Mouse (Mus musculus) macrophage (primary cell): ENCODE measurements at regions not wholly inside any gene's neighbourhood (a gene's known extent, or its start where the extent isn't known, plus 50 kb on each side); places are given as distances from the start of the nearest gene placed in this dataset.

Experiments used
- H3K27ac ChIP-seq: fragments of 350-480 bp; formaldehyde crosslinking; 2 replicates; pipeline ENCODE4 v1.9.0; 2021
- H3K36me3 ChIP-seq: fragments of 350-480 bp; formaldehyde crosslinking; 2 replicates; pipeline ENCODE4 v1.9.0; 2021; ENCODE audit errors: inconsistent target
- H3K4me3 ChIP-seq: fragments of 350-480 bp; formaldehyde crosslinking; 2 replicates; pipeline ENCODE4 v1.9.0; 2021; ENCODE audit errors: inconsistent target
- H3K79me2 ChIP-seq: fragments of 350-480 bp; formaldehyde crosslinking; 2 replicates; pipeline ENCODE4 v1.9.0; 2021; ENCODE audit errors: inconsistent target
- WGBS: methylation state at CpG from one replicate; pipeline ENCODE4 v1.1.7; 2026; ENCODE audit warnings: inconsistent platforms; ENCODE audit not compliant: missing documents; 5-methylcytosine and 5-hydroxymethylcytosine counted together

DNA sequence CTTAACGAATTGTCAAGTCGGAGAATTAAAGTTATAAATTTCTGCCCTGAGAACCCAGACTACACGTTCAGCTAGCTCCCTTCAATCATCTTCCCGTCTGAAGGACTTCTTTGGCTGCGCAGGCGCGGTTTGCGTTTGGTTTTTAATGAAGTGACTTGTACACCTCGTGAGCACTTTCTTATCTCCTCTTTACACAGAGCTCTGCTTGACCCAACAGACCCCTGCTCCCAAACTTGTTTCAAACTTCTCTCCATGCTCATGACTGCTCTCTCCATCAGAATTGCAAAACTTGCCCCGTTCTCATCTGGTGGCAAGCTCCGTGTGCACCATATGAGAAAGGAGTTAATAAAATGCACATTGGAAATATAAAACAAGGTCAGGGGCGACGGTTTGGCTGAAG lies 257.2 kb upstream of the Nt5e start:
- H3K27ac ChIP-seq = no peak overlapping the region
- WGBS = 92% methylated on average over 13 of the region's 13 CpGs
- H3K36me3 ChIP-seq = no peaks in the 10 kb centered on the region
- H3K4me3 ChIP-seq = no peak overlapping the region
- no peaks in the 10 kb centered on the region for H3K79me2 ChIP-seq

DNA sequence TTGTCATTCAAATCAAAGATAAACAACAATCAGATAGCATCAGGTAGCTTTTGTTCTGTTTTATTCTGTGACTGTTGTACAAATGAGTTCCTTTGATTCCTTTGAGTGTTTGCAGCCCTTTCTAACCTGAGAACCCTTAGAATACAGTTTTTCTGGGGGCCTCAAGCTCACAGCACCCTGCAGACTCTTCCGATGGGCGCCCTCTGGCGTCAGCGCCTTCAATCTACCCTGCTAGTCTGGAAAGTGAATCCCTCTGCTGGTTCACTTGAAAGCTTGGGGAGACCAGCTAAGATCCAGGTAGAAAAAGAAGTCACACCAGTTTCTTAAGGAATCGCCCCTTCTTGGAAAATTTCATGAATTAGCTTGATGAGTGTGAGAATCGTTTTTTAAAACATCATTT lies 253.8 kb upstream of the Nt5e start:
- Histone ChIP-seq H3K36me3 (no peaks in the 10 kb centered on the region), H3K79me2 (no peaks in the 10 kb centered on the region), H3K4me3 (no peak overlapping the region), H3K27ac (no peak overlapping the region)
- 24% methylated on average over 6 of the region's 6 CpGs for WGBS

DNA sequence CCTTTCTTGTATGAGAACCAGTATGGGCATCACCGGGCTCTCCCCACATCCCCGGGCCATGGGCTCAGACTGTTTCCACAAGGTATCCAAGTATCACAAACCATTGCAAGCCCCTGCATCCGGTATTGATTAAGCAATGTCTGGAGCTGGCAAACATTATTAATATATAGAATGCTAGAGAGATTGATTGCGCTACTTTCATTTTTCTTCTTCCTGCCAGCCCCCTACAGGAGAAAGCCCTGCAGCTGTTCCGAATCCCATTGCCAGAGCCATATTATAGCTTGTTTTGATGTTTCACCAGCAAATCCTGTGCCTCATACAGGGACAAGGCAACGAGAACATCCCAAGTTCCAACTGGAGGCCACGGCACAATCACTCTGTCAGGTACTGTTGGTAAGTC lies 253.4 kb upstream of the Nt5e start:
- Histone ChIP-seq H3K79me2 (no peaks in the 10 kb centered on the region), H3K36me3 (no peaks in the 10 kb centered on the region), H3K4me3 (no peak overlapping the region), H3K27ac (no peak overlapping the region)
- WGBS = 74% methylated on average over 7 of the region's 7 CpGs

DNA sequence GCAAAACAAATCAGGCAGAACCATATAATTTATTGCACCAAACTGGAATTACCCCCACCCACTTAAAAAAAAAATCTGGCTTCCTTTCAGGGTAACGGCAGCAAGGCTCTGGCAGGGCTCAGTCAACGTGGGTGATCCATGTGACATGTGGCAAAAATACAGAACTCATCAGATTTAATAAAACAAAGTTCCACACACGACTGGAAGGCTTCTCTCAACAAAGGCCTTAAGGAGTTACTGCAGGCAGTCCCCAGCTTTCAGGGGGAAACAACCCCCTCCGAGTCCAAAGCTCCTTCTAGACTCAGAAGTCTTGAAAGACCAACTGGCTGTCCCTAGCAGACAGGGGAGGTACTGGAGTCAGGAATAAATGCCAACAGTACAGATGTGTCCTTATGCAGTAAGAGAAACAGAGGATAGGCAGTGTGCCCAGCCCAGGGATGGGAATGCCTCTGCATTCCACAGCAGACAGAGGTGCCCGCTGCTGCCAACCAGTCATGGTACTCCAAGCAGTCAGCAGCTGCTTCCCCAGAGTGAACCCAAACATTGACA lies 244.0 kb upstream of the Nt5e start:
- Histone ChIP-seq H3K79me2 (no peaks in the 10 kb centered on the region), H3K36me3 (no peaks in the 10 kb centered on the region), H3K4me3 (no peak overlapping the region), H3K27ac (no peak overlapping the region)
- 54% methylated on average over 5 of the region's 5 CpGs for WGBS

DNA sequence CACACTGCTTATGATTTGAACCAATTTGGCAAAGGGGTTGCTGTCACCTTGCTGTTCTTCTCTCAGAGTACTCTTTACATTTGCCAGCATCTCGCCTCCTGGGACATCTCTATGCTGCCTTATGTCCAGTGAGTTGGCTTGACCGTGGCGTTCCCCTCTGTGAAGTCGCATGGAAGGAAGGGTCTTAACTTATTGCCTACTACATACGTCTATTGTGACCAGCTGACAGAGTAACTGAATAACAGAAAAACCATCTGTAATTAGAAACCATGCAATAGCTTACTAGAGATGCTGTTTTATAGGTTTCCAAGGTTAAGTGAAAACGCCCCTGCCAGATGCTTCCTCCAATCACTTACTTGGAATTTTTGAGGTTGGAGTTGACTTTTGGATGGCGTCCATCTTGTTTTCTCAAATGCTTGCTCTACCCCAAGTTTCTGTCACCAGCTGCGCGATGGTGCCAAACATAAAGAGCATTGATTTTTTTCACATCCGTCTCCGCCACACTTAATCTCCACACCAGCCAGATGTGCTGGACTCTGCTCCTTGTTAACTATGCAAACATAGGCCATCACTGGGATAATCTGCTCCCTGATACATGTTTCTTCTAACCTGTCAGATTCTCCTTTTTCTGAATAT lies 241.7 kb upstream of the Nt5e start:
- no peaks in the 10 kb centered on the region for H3K79me2 ChIP-seq
- H3K36me3 ChIP-seq = no peaks in the 10 kb centered on the region
- WGBS = 93% methylated on average over 11 of the region's 11 CpGs
- no peak overlapping the region for H3K4me3 ChIP-seq
- no peak overlapping the region for H3K27ac ChIP-seq

DNA sequence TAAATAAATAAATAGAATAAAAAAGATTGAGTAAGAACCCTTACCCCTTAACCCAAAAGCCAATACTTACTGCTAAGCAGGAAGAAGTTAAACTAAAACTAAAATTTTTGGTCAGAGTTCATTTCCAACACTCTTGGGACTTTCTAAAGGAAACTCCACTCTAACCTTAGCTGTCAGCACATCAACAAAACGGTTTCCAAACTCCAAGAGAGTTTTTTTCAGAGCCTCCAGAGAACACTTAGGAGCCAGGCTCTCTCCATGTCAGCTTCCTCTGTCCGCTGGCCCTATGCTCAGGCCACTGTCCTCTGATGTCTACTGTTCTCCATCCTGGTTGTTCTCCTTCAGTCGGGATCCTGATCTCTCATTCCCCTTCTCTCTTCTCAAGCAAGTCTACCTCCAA lies 241.1 kb upstream of the Nt5e start:
- Histone ChIP-seq H3K36me3 (no peaks in the 10 kb centered on the region), H3K4me3 (no peak overlapping the region), H3K79me2 (no peaks in the 10 kb centered on the region), H3K27ac (no peak overlapping the region)
- 79% methylated on average over 3 of the region's 3 CpGs for WGBS

DNA sequence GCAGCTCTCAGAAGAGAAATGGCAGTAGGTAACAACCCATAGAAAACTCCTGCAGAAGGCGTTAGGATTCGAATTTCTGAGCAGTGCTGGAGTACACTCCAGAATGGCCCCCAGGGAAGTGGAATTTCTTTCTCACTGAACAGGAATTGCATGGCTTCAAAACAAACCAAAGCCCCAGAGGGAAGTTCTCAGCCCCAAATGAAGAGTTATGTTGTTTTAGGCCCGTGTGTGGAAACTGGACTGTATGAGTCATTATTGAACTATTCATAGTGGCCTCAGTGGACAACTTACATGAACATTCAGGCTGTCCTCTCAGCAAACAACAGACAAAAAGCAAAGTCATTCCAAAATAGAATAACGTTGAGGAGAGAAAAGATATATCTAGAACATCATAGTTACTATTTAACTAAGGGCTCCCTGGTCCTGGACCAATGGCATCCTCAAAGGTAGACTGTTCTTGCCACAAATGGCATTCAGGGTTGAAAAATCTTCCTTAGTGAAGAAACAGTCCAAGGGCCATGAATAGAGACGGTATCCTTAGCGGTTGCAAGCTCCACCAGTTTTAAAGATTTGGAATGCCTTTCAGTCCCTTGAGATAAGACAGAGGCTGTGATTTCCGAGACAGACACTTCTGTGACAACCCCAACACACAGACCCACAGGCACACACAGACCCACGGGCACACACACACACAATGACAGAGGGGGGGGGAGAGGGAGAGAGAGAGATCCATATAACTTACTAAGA lies 235.0 kb upstream of the Nt5e start:
- no peaks in the 10 kb centered on the region for H3K79me2 ChIP-seq
- no peak overlapping the region for H3K4me3 ChIP-seq
- WGBS = 62% methylated on average over 8 of the region's 8 CpGs
- H3K36me3 ChIP-seq = no peaks in the 10 kb centered on the region
- no peak overlapping the region for H3K27ac ChIP-seq

DNA sequence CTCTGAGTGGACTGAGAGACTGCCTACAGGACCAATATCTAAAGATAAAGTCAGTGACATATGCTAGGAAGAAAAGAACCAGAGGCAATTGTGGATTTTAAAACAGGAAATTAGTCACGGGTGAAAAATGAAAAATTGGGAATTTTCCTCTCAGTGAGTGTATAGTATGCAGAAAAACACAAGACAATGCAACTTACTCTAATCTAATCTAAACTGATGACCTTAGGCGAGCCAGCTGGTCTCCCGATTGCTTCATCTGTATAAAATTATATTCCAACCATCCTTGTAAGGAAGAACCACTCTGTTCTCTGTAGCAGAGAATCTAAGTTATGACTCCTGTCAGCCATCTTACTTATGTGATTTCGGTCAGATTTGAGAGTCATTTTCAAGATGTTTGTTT lies 234.4 kb upstream of the Nt5e start:
- WGBS = 85% methylated on average over 4 of the region's 4 CpGs
- H3K4me3 ChIP-seq = no peak overlapping the region
- H3K79me2 ChIP-seq = no peaks in the 10 kb centered on the region
- H3K27ac ChIP-seq = no peak overlapping the region
- H3K36me3 ChIP-seq = no peaks in the 10 kb centered on the region

DNA sequence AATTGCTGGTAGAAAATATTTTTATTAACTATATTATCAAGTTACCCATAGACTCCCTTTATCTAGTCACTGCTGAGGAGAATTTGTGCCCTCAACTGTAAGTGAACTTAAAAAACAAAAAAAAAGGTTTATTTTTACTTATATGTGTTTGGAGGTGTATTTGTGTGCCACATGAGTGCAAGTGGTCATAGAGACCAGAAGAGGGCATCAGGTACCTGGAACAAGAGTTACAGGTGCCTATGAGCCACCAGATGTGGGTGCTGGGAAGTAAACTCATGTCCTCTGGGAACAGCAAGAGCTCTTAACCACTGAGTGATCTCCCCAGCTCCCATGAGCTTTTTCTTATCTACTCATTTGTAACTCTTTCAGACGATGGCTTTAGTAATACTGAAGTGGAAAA lies 213.9 kb upstream of the Nt5e start:
- Histone ChIP-seq H3K4me3 (no peak overlapping the region), H3K79me2 (no peaks in the 10 kb centered on the region), H3K27ac (no peak overlapping the region), H3K36me3 (no peaks in the 10 kb centered on the region)
- WGBS = 69% methylated on average over 1 of the region's 1 CpGs

DNA sequence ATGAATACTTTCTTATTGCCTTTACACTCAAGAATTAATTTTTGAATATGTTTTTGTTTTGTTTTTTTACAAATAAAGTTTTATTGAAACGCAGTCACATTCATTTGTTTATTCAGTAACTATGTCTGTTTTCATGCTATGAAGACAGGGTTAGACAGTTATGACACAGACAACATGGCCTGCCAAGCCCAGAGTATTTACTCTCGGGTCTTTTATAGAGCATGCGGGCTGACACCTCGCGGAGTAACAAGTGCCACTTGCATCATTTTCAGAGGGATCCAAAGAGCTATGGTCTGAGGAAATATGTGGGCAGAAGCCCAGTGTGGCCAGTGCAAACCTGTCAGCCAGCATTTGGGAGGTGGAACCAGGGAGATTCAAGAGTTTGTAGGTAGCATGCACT lies 206.5 kb upstream of the Nt5e start:
- no peaks in the 10 kb centered on the region for H3K79me2 ChIP-seq
- H3K27ac ChIP-seq = no peak overlapping the region
- H3K36me3 ChIP-seq = no peaks in the 10 kb centered on the region
- no peak overlapping the region for H3K4me3 ChIP-seq
- 89% methylated on average over 5 of the region's 5 CpGs for WGBS

DNA sequence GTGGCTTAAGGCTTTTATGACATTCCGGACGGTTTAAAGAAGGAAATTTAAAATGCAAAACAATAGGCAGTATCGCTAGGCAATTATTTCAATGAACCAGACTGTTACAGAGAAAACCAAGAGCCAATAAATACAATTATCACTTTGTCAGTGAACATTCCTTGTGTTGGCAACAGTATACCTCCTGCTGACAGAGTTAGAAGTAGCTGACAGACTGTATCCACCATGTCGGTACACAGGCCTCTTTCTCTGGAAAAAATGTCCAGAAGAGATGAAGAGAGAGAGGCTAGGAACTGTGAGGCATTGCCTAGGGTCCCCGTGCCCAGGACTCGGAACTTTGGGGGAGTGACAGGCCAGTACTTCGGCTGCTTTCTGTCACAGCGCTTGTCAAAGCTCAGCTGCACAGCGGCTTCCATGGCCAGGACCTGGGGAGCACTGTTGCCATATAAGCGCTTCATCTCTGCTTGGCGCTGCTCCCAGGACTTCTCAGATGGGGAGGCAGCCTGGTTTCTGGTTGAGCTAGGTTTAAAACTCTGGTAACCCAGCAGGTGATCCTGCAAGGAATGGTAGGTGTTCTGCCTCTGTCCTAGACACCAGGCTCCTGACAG lies 205.9 kb upstream of the Nt5e start:
- Histone ChIP-seq H3K27ac (no peak overlapping the region), H3K4me3 (no peak overlapping the region), H3K79me2 (no peaks in the 10 kb centered on the region), H3K36me3 (no peaks in the 10 kb centered on the region)
- WGBS = 88% methylated on average over 11 of the region's 11 CpGs

DNA sequence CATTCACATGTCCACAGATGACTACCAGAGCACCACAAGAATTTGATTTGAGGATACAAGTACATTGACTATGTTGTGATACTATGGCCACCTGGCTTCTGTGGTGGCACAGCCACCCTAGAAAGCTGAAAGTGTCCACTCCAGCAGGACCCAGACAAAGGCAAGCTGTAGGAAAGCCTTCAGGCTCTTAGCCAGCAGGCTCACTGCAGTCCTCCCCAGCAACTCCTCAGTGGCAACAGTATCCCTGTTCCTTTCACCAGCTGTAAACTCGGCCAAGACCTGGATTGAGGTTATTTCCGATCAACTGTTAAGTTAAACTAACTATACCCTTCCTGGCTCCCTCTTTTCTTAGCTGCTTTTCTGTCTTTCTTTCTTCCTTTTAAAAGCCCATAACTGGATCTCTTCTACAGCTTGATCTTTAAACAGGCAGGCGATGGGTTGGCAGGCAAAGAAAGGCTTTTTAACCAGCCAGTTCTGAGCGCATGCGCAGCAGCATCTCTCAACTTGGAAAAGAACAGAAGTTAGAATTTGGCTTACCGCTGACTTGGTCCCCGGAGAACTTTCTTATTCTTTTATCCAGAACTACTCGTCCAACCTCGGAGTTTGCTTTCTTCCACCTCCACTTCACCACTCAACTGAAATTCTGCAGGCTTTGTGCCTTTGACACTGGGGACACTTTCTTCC lies 202.5 kb upstream of the Nt5e start:
- Histone ChIP-seq H3K4me3 (no peak overlapping the region), H3K27ac (no peak overlapping the region), H3K36me3 (no peaks in the 10 kb centered on the region), H3K79me2 (no peaks in the 10 kb centered on the region)
- WGBS = 90% methylated on average over 9 of the region's 9 CpGs

DNA sequence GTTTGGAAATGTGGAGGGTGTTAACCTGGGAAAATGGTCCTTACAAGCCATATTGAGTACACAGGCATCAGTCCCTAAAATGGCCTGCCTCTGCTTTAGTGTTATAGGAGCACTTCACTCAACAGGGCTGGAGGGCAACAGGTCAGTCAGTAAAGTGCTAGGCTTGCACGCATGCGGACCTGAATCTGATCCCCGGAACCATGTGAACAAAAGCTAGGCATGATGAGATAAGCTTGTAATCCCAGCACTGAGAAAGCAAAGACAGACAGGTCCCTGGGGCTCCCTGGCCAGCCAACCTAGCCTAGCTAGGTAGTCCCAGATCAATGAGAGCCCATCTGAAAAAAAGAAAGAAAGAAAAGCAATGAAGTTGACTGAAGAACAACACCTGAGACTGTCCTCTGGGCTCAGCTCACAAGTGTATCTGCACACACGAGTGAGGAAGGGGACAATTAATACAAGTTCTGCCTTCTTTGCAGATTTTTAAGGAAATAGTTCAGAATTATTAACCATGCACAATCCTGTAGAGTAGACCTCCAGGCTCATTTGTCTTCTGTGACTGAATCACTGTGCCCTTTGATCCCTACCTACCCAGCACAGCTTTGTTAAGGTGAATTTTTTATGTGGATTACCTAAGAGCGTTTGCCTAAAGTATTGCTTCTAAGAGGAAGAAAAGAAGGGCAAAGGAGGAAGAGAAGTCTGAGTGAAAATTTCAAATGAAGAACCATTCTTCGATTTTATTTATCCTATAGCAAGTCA lies 163.8 kb upstream of the Nt5e start:
- Histone ChIP-seq H3K27ac (no peak overlapping the region), H3K4me3 (no peak overlapping the region), H3K36me3 (no peaks in the 10 kb centered on the region), H3K79me2 (no peaks in the 10 kb centered on the region)
- WGBS = 85% methylated on average over 6 of the region's 6 CpGs

DNA sequence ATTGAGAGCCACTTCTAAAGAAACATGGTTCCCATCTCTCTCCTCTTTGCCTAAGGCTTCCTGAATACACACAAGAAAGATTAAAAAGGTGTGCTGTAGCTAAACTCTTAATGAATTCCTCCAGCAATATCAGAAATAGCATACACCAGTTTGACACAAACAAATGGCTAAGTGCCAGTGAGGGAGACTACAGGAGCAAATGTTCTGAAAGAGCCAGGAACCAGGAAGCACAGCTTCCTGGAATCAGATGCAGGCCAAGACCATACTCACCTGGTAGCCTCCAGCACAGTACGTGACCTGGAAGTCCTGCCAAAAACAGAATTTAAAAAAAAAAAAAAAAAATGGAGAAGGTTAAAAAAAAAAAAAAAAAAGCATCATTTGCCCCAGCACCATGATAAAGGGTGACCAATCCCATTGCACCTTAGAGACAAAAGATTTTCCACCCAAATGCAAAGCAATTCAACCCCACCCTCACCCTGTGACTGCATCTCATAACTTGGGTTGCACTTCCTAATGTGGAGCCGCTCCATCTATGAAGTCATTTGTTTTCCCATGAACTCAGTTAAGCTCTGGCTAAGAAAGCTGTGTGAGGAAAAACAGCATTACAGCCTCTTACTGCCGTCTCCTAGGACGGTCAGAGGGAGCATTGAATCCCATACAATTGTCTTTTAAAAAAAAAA lies 149.3 kb upstream of the Nt5e start:
- WGBS = 75% methylated on average over 4 of the region's 4 CpGs
- H3K79me2 ChIP-seq = no peaks in the 10 kb centered on the region
- H3K27ac ChIP-seq = no peak overlapping the region
- H3K4me3 ChIP-seq = no peak overlapping the region
- H3K36me3 ChIP-seq = no peaks in the 10 kb centered on the region
